Mouse (Mus musculus) intestine, embryonic 16.5 days (tissue): ENCODE data around the gene C1qb. TPM values are rescaled to one million over a fixed set of nuclear protein-coding genes. Genes with fewer than 3 reads are reported as not detected.

ENCODE experiments used
- ATAC-seq: fragments of 200-750 bp; cut with Nextera tagmentation; 2 replicates; pipeline ENCODE4 v1.8.0; 2017; ENCODE audit warnings: moderate TSS enrichment, moderate library complexity
- H3K27ac ChIP-seq: fragments of 300-500 bp; sonication (generic); 2 replicates; pipeline ENCODE4 v1.5.1; 2014; ENCODE audit warnings: mild to moderate bottlenecking, low read length
- H3K27me3 ChIP-seq: fragments of 300-500 bp; sonication (generic); replicated peaks from 2 replicates; pipeline ENCODE4 v1.6.1; 2014; ENCODE audit warnings: low read length, control low read depth, mixed read lengths; ENCODE audit not compliant: control insufficient read depth, insufficient read depth
- H3K36me3 ChIP-seq: fragments of 300-500 bp; sonication (generic); 2 replicates; pipeline ENCODE4 v1.6.1; 2014; ENCODE audit warnings: low read length, control low read depth; ENCODE audit not compliant: control insufficient read depth, insufficient read depth
- H3K4me1 ChIP-seq: fragments of 300-500 bp; sonication (generic); 2 replicates; pipeline ENCODE4 v1.6.1; 2014; ENCODE audit warnings: low read length, control low read depth, mixed read lengths; ENCODE audit not compliant: control insufficient read depth, insufficient read depth
- H3K4me2 ChIP-seq: fragments of 300-500 bp; sonication (generic); 2 replicates; pipeline ENCODE4 v1.6.1; 2014; ENCODE audit warnings: low read depth, low read length, control low read depth
- H3K4me3 ChIP-seq: fragments of 300-500 bp; sonication (generic); 2 replicates; pipeline ENCODE4 v1.5.1; 2014; ENCODE audit warnings: mild to moderate bottlenecking, low read length
- H3K9ac ChIP-seq: fragments of 300-500 bp; sonication (generic); 2 replicates; pipeline ENCODE4 v1.6.1; 2014; ENCODE audit warnings: low read depth, low read length
- H3K9me3 ChIP-seq: fragments of 300-500 bp; sonication (generic); 2 replicates; pipeline ENCODE4 v1.6.1; 2016; ENCODE audit warnings: low read length, control low read depth; ENCODE audit not compliant: control insufficient read depth
- WGBS: fragments of 180-500 bp; shearing (Covaris S2); extraction: QIAGEN DNeasy Blood & Tissue Kit; methylation state at CpG from one replicate; pipeline ENCODE4 v1.1.7; 2014; 5-methylcytosine and 5-hydroxymethylcytosine counted together
- polyA plus RNA-seq: library from polyadenylated mRNA; unstranded; fragments of >200 nt; fragmentation: Nextera tagmentation; extraction: Ambion mirVana; gene quantifications from 2 replicates; pipeline ENCODE4 v1.2.1, GENCODE M21; 2015

Gene C1qb
- polyA plus RNA-seq, 1 experiment from 2014 or later = 76.3 TPM

- peak overlapping the region; percentile 97 for H3K4me2 ChIP-seq
- peak overlapping the region; percentile 45; the same call in 1 of the 2 replicates for H3K27ac ChIP-seq
- 44% methylated on average over 21 of the region's 21 CpGs for WGBS
- H3K4me3 ChIP-seq = peak overlapping the region; percentile 90
- peaks cover 77% of the 10 kb centered on the region for H3K4me1 ChIP-seq
- H3K36me3 ChIP-seq = no peaks in the 10 kb centered on the region
- H3K9me3 ChIP-seq = no peaks in the 10 kb centered on the region
- H3K27me3 ChIP-seq = no peaks in the 10 kb centered on the region
- no peak for ATAC-seq
- peak overlapping the region; percentile 84 for H3K9ac ChIP-seq
Measured at GRCm38 (mm10) chr4:136833619-136834351, 52.2 kb downstream of the C1qb start.

- 0 out of 2 replicates have a peak overlapping the region, but pooled peaks have one; percentile 32 for H3K9ac ChIP-seq
- no peaks in the 10 kb centered on the region for H3K27me3 ChIP-seq
- no peak overlapping the region for H3K4me3 ChIP-seq
- H3K9me3 ChIP-seq = no peaks in the 10 kb centered on the region
- WGBS = 56% methylated on average over 16 of the region's 16 CpGs
- 0 out of 2 replicates have a peak overlapping the region, but pooled peaks have one; percentile 3 for H3K4me2 ChIP-seq
- H3K36me3 ChIP-seq = no peaks in the 10 kb centered on the region
- no peak for ATAC-seq
- H3K27ac ChIP-seq = 0 out of 2 replicates have a peak overlapping the region, but pooled peaks have one; percentile 4
- H3K4me1 ChIP-seq = peaks cover 73% of the 10 kb centered on the region
Measured at GRCm38 (mm10) chr4:136832559-136833232, 53.3 kb downstream of the C1qb start.

- 57% methylated on average over 9 of the region's 9 CpGs for WGBS
- no peaks in the 10 kb centered on the region for H3K27me3 ChIP-seq
- no peak overlapping the region for H3K4me3 ChIP-seq
- no peaks in the 10 kb centered on the region for H3K9me3 ChIP-seq
- peaks cover 62% of the 10 kb centered on the region for H3K4me1 ChIP-seq
- H3K9ac ChIP-seq = no peak overlapping the region
- ATAC-seq = no peak
- H3K36me3 ChIP-seq = no peaks in the 10 kb centered on the region
- H3K4me2 ChIP-seq = 0 out of 2 replicates have a peak overlapping the region, but pooled peaks have one; percentile 19
- H3K27ac ChIP-seq = no peak overlapping the region; the same call in 1 of the 2 replicates
Measured at GRCm38 (mm10) chr4:136830272-136830823, 55.6 kb downstream of the C1qb start.

Other genes starting within 250 kb of the C1qb start
- 3.1 and 3.5 TPM in 2 replicates for gene Ephb2, start 50.2 kb downstream of the C1qb start, polyA plus RNA-seq
- gene C1qc, start 6.9 kb upstream of the C1qb start, polyA plus RNA-seq = 28.4 and 32.9 TPM in 2 replicates
- 60.4 and 60.6 TPM in 2 replicates for gene C1qa, start 12.6 kb upstream of the C1qb start, polyA plus RNA-seq
- 0.33 and 0.54 TPM in 2 replicates for gene Epha8, start 70.6 kb upstream of the C1qb start, polyA plus RNA-seq
- 3.0 and 3.1 TPM in 2 replicates for gene Zbtb40, start 162.6 kb upstream of the C1qb start, polyA plus RNA-seq